Mouse (Mus musculus) embryonic facial prominence, embryonic 13.5 days (tissue): ENCODE results near the gene Adamtsl5. TPM values are rescaled to one million over a fixed set of nuclear protein-coding genes. Genes with fewer than 3 reads are reported as not detected.
A peak's percentile ranks its signal among the peaks of the same experiment; 100 is the strongest.

Experiments used
- ATAC-seq: fragments of 200-750 bp; cut with Nextera tagmentation; 2 replicates; pipeline ENCODE4 v1.8.0; 2017; ENCODE audit warnings: low read depth; ENCODE audit not compliant: insufficient number of reproducible peaks, insufficient read depth, low FRiP score, low TSS enrichment
- H3K27ac ChIP-seq: fragments of 300-500 bp; sonication (generic); 2 replicates; pipeline ENCODE4 v1.5.1; 2015; ENCODE audit warnings: moderate library complexity, mild to moderate bottlenecking, inconsistent platforms
- H3K27me3 ChIP-seq: fragments of 300-500 bp; sonication (generic); 2 replicates; pipeline ENCODE4 v1.6.1; 2015; ENCODE audit warnings: mild to moderate bottlenecking, inconsistent platforms
- H3K36me3 ChIP-seq: fragments of 300-500 bp; sonication (generic); 2 replicates; pipeline ENCODE4 v1.6.1; 2015; ENCODE audit warnings: mild to moderate bottlenecking, inconsistent platforms
- H3K4me1 ChIP-seq: fragments of 300-500 bp; sonication (generic); 2 replicates; pipeline ENCODE4 v1.6.1; 2015; ENCODE audit warnings: inconsistent platforms
- H3K4me2 ChIP-seq: fragments of 300-500 bp; sonication (generic); 2 replicates; pipeline ENCODE4 v1.6.1; 2015; ENCODE audit warnings: moderate library complexity, mild to moderate bottlenecking, inconsistent platforms
- H3K4me3 ChIP-seq: fragments of 300-500 bp; sonication (generic); 2 replicates; pipeline ENCODE4 v1.5.1; 2015; ENCODE audit warnings: mild to moderate bottlenecking, inconsistent platforms
- H3K9ac ChIP-seq: fragments of 300-500 bp; sonication (generic); 2 replicates; pipeline ENCODE4 v1.6.1; 2015; ENCODE audit warnings: mild to moderate bottlenecking, inconsistent platforms
- H3K9me3 ChIP-seq: fragments of 300-500 bp; sonication (generic); 2 replicates; pipeline ENCODE4 v1.6.1; 2016; ENCODE audit warnings: inconsistent platforms
- WGBS: fragments of 180-500 bp; shearing (Covaris S2); methylation state at CpG from one replicate; pipeline ENCODE4 v1.1.7; 2015; ENCODE audit warnings: mixed read lengths; 5-methylcytosine and 5-hydroxymethylcytosine counted together
- polyA plus RNA-seq: library from polyadenylated mRNA; unstranded; fragments of >200 nt; fragmentation: Nextera tagmentation; extraction: Ambion mirVana; gene quantifications from 2 replicates; pipeline ENCODE4 v1.2.1, GENCODE M21; 2015

Gene Adamtsl5
- polyA plus RNA-seq, 1 experiment from 2014 or later = 3.2 TPM

GRCm38 (mm10) chr10:80341491-80342304 lies 6.5 kb downstream of the Adamtsl5 start:
- no peak for ATAC-seq
- H3K36me3 ChIP-seq = no peaks in the 10 kb centered on the region
- WGBS = 2% methylated on average over 47 of the region's 47 CpGs
- peak overlapping the region; percentile 43 for H3K4me3 ChIP-seq
- peak overlapping the region; percentile 55 for H3K9ac ChIP-seq
- peaks cover 69% of the 10 kb centered on the region for H3K27me3 ChIP-seq
- peaks cover 52% of the 10 kb centered on the region for H3K4me1 ChIP-seq
- H3K4me2 ChIP-seq = peak overlapping the region; percentile 62
- H3K9me3 ChIP-seq = no peaks in the 10 kb centered on the region
- no peak overlapping the region for H3K27ac ChIP-seq

GRCm38 (mm10) chr10:80341026-80341425 lies 7.2 kb downstream of the Adamtsl5 start:
- WGBS = 15% methylated on average over 21 of the region's 21 CpGs
- Histone ChIP-seq H3K9ac (no peak overlapping the region), H3K27ac (no peak overlapping the region), H3K36me3 (no peaks in the 10 kb centered on the region), H3K4me3 (no peak overlapping the region), H3K9me3 (no peaks in the 10 kb centered on the region), H3K27me3 (peaks cover 63% of the 10 kb centered on the region), H3K4me1 (peaks cover 52% of the 10 kb centered on the region), H3K4me2 (no peak overlapping the region)
- no peak for ATAC-seq

- H3K9me3 ChIP-seq = no peaks in the 10 kb centered on the region
- H3K27me3 ChIP-seq = peaks cover 54% of the 10 kb centered on the region
- ATAC-seq = no peak
- H3K36me3 ChIP-seq = no peaks in the 10 kb centered on the region
- 16% methylated on average over 19 of the region's 19 CpGs for WGBS
- peak overlapping the region; percentile 50 for H3K4me2 ChIP-seq
- no peak overlapping the region for H3K27ac ChIP-seq
- H3K4me1 ChIP-seq = peaks cover 48% of the 10 kb centered on the region
- peak overlapping the region; percentile 19; the same call in 1 of the 2 replicates for H3K4me3 ChIP-seq
- H3K9ac ChIP-seq = no peak overlapping the region
These were observed 8.1 kb downstream of the Adamtsl5 start for GRCm38 (mm10) chr10:80339941-80340750.

GRCm38 (mm10) chr10:80336263-80336662 lies 11.9 kb downstream of the Adamtsl5 start:
- no peaks in the 10 kb centered on the region for H3K36me3 ChIP-seq
- H3K27ac ChIP-seq = no peak overlapping the region
- no peak for ATAC-seq
- no peak overlapping the region for H3K4me3 ChIP-seq
- H3K9me3 ChIP-seq = no peaks in the 10 kb centered on the region
- H3K27me3 ChIP-seq = peaks cover 27% of the 10 kb centered on the region
- peaks cover 15% of the 10 kb centered on the region for H3K4me1 ChIP-seq
- no peak overlapping the region for H3K4me2 ChIP-seq
- 83% methylated on average over 12 of the region's 12 CpGs for WGBS
- H3K9ac ChIP-seq = no peak overlapping the region

- Histone ChIP-seq H3K36me3 (no peaks in the 10 kb centered on the region), H3K4me3 (no peak overlapping the region), H3K9ac (no peak overlapping the region), H3K27me3 (peaks cover 21% of the 10 kb centered on the region), H3K9me3 (no peaks in the 10 kb centered on the region), H3K4me2 (no peak overlapping the region), H3K27ac (no peak overlapping the region), H3K4me1 (peaks cover 23% of the 10 kb centered on the region)
- no peak for ATAC-seq
- 62% methylated on average over 5 of the region's 5 CpGs for WGBS
These were observed 15.7 kb downstream of the Adamtsl5 start for GRCm38 (mm10) chr10:80332525-80332989.

- peaks cover 21% of the 10 kb centered on the region for H3K27me3 ChIP-seq
- no peak for ATAC-seq
- 0 out of 2 replicates have a peak overlapping the region, but pooled peaks have one; percentile 16 for H3K9ac ChIP-seq
- no peaks in the 10 kb centered on the region for H3K36me3 ChIP-seq
- H3K4me3 ChIP-seq = no peak overlapping the region
- no peaks in the 10 kb centered on the region for H3K9me3 ChIP-seq
- no peak overlapping the region for H3K27ac ChIP-seq
- 62% methylated on average over 10 of the region's 10 CpGs for WGBS
- H3K4me1 ChIP-seq = peaks cover 23% of the 10 kb centered on the region
- H3K4me2 ChIP-seq = 0 out of 2 replicates have a peak overlapping the region, but pooled peaks have one; percentile 94
These were observed 16.3 kb downstream of the Adamtsl5 start for GRCm38 (mm10) chr10:80331636-80332524.

- Histone ChIP-seq H3K4me2 (peak overlapping the region; percentile 94), H3K4me3 (peak overlapping the region; percentile 54), H3K36me3 (no peaks in the 10 kb centered on the region), H3K4me1 (peaks cover 23% of the 10 kb centered on the region), H3K27me3 (peaks cover 21% of the 10 kb centered on the region), H3K27ac (no peak overlapping the region), H3K9ac (peak overlapping the region; percentile 72; the same call in 1 of the 2 replicates), H3K9me3 (no peaks in the 10 kb centered on the region)
- 61% methylated on average over 2 of the region's 2 CpGs for WGBS
- ATAC-seq = no peak
These were observed 17.3 kb downstream of the Adamtsl5 start for GRCm38 (mm10) chr10:80330888-80331287.

GRCm38 (mm10) chr10:80330084-80330483 lies 18.1 kb downstream of the Adamtsl5 start:
- peaks cover 25% of the 10 kb centered on the region for H3K27me3 ChIP-seq
- H3K36me3 ChIP-seq = no peaks in the 10 kb centered on the region

GRCm38 (mm10) chr10:80329273-80330081 lies 18.7 kb downstream of the Adamtsl5 start, which contains the start of the genes Pcsk4 and Reep6:
Gene Pcsk4 (minus strand): TSS chr10:80329498.
Gene Reep6 (plus strand): TSS chr10:80329953.
- Histone ChIP-seq H3K27ac (no peak within 1 kb of the TSS), H3K4me2 (peak within 1 kb of the TSS; percentile 94), H3K27me3 (peaks cover 25% of the 10 kb centered on the region), H3K4me1 (peaks cover 23% of the 10 kb centered on the region), H3K9me3 (no peaks in the 10 kb centered on the region), H3K4me3 (peak within 1 kb of the TSS; percentile 54), H3K36me3 (no peaks in the 10 kb centered on the region), H3K9ac (peak within 1 kb of the TSS; percentile 72)
- 5% methylated on average over 35 of the region's 36 CpGs for WGBS
- ATAC-seq = peak; percentile 81

More at GRCm38 (mm10) chr10:80330084-80330483, 18.1 kb downstream of the Adamtsl5 start:
- H3K4me2 ChIP-seq = peak overlapping the region; percentile 94
- ATAC-seq = no peak
- under 1% methylated on average over 41 of the region's 41 CpGs for WGBS
- peaks cover 23% of the 10 kb centered on the region for H3K4me1 ChIP-seq
- no peaks in the 10 kb centered on the region for H3K9me3 ChIP-seq
- peak overlapping the region; percentile 54 for H3K4me3 ChIP-seq
- peak overlapping the region; percentile 72 for H3K9ac ChIP-seq
- H3K27ac ChIP-seq = no peak overlapping the region

- Histone ChIP-seq H3K4me2 (no peak overlapping the region), H3K4me1 (peaks cover 34% of the 10 kb centered on the region), H3K9me3 (no peaks in the 10 kb centered on the region), H3K4me3 (no peak overlapping the region), H3K27me3 (0 out of 2 replicates have a peak, but pooled peaks cover 4% of the 10 kb centered on the region), H3K27ac (no peak overlapping the region), H3K36me3 (no peaks in the 10 kb centered on the region), H3K9ac (no peak overlapping the region)
- WGBS = 82% methylated on average over 21 of the region's 21 CpGs
- no peak for ATAC-seq
These were observed 23.2 kb downstream of the Adamtsl5 start for GRCm38 (mm10) chr10:80325045-80325444.
